Mouse (Mus musculus) NIH3T3 (cell line): Measurements from ENCODE around the gene Tpst1.
A peak's percentile ranks its signal among the peaks of the same experiment; 100 is the strongest.

ENCODE experiments used
- DNase-seq: peaks from one replicate; pipeline ENCODE4 v3.0.0-alpha.2; 2012; ENCODE audit warnings: low read depth

Gene Tpst1

DNA sequence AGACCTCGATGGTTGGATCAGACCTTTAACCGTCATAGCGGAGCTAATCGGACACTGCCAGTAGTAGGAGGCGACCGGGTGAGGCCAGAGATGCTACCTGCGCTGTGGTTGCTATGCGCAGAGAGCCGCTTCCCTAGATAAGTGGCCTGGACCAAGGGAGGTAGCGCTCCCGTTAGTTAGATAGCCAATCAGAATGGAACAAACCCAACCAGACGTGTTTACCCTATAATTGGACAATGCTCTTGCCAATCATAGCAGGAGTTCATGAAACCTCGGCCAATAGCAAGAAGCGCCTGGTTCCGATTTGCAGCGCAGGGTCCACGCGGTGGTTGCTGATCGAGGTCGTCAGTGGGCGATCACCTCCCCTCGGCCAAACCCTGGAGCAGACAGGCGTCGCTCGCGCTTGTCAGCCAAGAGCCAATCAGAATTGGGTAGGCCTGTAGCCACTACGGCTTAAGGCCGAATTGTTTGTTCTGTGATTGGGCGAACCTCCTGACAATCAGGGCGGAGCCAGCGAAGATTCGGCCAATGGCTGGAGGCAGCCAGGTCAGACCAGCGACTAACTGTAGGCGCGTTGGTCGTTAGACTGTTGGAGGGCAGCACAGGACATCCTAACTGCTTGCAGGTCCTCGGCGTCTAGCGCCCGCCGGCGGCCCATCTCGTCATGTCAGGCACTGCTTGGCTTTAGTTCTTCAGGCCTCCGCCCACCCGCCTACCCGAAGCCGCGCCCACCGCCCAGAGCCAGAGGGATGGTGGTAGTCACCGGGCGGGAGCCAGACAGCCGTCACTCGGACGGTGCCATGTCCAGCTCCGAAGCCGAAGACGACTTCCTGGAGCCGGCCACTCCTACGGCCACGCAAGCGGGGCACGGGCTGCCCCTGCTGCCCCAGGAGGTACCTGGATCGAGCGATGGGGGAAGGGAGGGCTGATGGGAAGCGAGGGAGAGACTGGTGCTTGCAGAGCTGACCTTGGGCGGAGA, 71.5 kb downstream of the Tpst1 start, which contains the start of gene Kctd7:
Gene Kctd7, plus strand, starts transcription at position 528 of the 979 bp plus-strand sequence.
- peak; percentile 95 for DNase-seq

DNA sequence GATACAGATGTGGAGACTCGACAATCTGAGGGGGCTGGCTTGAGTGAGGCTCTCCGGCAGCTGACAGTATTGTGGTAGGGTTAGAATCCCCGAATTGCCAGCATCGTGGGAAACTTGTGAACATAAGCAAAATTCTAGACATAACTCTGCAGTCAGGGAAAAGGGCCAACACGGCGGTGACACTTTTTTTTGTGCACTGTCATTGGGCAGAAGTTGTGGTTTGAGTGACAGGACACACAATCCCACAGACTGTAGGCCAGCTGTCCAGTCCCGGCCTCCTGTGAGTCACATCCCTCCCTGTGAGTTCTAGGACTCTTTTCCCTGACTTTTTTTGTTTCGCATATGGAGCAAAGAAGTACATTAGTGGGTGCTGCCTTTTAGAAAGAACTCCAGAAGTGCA, 72.8 kb downstream of the Tpst1 start:
- peak; percentile 40 for DNase-seq

DNA sequence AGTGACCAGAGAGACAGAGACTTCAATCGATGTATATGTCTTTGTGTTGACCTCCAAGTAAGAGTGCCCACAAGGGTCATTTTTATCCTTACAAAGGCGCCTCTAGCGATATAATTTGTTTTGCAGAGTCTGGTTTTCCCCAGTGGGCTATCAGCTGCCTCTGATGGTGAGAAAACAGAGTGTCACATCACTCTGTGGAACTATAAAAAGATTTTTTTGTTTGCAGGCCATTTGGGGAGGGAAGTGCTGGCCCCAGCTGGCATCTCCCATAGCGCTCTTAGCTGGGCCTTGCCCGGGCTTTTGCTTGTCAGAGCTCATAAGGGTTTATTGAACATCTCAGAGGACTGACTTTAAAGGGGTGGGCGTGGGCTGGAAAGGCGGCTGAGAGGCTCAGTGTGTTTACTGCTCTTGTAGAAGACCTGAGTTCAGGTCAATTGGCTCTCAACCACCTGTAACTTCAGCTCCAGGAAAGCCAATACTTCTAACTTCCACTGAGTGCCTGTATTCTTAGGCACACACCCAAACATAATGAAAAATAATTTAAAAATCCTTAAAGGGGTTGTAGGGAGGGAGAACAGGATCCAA, 76.7 kb downstream of the Tpst1 start:
- no peak for DNase-seq

DNA sequence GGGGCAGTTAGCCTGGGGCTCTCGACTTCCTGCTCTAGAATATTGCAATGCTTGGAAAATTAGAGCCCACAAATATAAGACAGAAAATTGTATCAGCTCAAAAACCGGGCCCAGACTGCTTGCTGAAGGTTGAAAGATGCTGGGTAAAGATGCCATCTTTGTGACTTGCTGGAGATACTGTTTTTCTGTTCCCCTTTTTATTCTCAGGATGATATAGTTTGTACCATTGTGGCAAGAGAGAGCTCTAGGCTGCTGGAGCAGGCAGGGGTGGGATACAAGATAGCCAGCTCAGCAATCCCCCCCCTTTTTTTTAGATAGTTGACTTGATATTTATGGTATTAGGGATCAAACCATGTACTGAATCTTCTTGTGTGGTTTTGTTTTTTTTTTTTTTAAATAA, 81.2 kb downstream of the Tpst1 start:
- no peak for DNase-seq

DNA sequence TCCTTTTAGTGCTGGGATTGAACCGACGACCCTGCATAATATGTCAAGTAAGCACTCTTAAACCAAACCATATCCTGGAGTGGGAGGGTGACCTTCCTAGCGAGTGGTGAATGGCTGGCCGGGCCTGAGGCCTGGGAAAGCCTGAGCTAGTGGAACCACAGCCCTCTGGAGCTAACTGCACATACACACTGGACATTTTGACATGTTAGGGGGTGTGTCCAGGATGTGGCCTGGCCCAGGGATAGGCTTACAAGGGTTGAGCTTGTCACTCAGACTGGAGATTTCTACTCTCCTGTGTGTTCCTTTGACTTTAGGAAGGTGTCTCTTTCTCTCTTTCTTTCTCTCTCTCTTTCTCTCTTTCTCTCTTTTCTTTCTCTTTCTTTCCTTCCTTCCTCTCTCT, 85.4 kb downstream of the Tpst1 start:
- no peak for DNase-seq

DNA sequence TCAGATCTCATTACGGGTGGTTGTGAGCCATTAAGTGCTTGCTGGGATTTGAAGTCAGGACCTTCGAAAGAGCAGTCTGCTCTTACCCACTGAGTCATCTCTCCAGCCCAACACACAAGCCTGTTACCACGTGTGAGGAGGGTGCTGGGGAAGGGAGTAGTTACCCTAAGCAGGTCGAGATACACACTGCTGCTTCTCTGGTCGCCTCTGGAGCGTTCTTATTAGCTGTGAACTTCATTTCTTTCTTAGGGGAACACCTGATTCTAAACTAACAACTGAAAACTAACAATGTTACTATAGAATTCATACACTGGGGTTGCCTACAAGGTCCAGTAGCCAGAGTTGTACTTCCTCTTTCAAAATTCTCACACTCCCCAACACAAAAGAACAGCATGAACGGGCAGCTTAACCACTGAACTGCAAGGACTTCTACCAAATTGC, 86.7 kb downstream of the Tpst1 start:
- peak; percentile 50 for DNase-seq

DNA sequence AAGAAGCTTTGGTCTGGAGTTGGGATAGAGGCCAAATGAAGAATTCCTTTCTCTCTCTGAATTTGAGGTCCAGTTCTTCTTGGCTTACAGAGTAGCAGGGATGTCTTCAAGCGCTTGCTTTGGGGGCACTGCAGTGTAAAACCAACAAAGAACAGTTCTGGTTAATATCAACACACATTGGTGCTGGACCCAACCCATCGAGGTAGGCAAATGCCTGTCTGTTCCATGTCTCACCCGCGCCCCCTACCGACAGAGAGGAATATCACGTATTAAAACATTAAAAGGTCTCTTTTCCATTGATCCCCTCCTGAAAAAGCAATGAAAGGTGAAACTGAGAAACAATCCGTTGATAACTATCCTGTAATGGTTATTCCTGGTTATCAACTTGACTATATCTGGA, 90.5 kb downstream of the Tpst1 start:
- peak; percentile 93 for DNase-seq

DNA sequence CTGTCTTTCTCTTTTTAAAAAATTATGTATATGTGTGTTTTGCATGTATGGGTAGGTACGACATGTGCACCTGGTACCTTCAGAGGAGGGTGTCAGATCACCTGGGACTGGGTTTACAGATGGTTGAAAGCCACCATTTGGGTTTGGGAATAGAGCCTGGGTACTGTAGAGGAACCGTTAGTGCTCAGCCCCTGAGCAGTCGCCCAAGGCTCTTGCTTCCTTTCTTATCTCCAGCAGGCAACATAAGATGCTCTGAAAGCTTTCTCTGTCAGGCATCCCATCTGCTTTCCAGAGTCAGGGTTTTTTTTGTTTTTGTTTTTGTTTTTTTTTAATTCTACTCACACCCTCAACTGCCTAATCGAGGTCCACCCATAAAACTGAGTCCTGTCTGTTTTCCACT, 92.1 kb downstream of the Tpst1 start:
- DNase-seq, result no peak

DNA sequence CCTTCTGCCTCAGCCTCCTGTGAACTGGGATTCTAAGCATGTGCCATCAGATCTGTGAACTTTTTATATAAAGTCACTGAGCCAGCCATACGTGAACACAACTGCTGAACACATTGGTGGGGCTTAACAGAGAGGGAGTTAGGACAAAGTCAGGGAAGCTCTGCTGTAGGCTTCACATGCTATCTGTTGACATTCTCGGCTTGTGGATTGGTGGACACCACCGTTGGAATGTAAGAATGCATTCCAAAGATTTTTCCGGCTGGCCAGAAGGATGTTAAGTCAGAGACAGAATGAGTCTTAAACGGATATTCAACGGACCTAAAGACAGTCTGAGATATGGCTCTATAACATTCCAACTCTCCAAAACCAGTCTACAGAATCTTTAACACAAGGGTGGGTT, 96.0 kb downstream of the Tpst1 start:
- DNase-seq, result no peak

DNA sequence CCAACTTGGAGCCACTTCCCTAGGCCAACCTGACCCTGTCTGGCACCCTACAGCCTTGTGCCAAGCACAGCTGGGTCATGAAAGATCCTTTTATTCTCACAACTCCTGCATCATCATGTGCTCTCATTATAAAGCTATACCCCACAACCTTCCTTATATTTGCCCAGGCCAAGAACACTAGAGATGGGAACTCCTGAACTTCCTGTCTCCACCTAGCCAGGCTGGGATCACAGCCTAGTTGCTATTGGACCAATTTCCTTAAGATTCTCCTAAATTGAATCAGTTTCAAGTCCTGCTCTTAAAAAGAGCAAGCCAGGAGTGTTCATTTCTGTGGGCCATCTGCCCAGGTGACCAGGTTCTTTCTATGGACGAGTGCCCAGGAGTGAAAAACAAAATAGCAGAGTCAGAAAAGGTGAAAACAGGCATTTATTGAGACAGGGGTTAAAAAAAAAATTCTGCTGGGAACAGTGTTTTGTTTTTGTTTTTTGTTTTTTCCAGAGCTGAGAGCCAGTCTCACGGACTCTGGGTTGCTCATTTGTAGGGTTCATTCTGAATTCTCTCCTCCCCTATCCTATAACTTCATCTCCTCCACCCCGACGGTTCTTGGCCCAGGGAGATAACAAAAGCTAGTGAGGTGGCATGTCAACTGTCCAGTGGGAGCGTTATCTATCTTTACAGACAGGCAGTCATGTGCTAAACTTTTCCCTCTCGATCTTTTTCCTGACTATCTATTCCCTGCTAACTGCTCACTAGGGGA, 97.7 kb downstream of the Tpst1 start:
- DNase-seq, result no peak

DNA sequence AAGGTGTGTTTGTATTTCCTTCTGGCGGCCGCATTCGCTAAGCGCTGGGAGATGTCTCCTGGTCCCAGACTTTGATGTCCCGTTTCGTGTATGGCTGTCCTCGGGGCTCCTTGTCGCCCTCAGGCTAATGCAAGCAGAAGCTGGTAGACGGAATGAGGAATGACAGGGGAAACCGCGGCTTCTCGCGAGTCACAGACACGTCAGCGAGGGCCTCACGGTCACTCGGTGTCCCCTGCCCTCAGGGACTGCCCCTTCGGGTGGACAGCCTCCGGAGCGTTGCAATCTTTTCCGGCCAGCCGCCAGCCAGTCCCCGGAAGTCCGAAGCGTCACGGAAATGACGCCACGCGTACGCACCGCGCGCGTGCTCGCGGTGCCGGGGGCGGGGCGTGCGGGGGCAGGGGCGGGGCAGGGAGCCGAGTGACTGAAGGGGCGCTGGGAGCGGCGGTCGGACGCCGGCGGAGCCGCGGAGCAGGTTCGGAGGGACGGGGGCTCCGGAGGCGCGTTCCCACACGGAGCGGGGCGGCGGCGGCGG, 98.4 kb downstream of the Tpst1 start, which contains the start of gene Rabgef1:
Gene Rabgef1, plus strand, starts transcription at position 376 of the 532 bp plus-strand sequence.
- DNase-seq, result peak; percentile 94

DNA sequence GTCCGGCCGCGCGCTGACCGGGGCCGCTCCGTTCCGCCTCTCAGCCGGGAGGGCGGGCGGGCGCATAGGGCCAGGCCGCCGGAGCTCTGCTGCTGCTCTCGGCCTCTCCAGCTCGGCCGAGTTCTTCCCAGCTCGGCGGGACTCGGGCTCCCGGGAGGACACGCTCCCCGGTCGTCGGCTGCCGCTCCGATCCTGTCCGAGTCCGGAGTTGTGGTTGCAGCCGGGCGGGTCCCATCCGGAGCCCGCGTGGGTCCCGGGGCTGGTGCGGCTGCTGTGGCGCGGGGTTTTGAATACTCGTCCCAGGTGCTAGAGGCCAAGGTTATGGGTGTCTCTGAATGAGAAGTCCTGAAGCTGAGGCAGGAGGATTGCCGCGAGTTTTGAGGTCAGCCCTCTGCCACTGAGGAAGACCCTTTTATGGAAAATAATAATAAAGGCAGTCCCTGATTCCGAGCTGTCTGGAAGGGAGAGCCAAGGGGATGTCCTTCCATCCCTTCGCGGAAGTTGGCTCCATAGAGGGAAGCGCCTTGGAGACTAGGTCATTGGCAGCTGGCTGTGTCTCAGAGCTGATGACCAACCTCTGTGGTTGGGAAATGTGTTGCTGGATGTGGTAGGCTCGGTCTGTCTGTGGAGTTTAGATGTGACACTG, 99.0 kb downstream of the Tpst1 start:
- DNase-seq, result peak; percentile 72

DNA sequence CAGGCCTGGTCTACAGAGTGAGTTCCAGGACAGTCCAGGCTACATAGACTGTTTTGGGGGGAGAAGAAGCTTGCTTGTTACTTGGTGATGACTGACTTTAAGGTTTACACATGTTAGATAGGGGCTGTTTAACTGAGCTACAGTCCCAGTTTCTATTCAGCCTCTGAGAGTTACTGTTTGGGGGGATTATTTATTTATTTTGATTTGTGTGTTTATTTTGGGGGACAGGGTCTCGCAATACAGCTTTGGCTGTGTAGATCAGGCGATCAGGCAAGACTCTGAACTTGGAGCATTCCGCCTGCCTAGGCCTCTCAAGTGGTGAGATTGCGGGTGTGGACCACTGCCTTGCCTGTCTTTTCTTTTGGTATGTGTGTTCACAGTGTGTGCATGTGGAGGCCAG, 99.9 kb downstream of the Tpst1 start:
- DNase-seq, result no peak

DNA sequence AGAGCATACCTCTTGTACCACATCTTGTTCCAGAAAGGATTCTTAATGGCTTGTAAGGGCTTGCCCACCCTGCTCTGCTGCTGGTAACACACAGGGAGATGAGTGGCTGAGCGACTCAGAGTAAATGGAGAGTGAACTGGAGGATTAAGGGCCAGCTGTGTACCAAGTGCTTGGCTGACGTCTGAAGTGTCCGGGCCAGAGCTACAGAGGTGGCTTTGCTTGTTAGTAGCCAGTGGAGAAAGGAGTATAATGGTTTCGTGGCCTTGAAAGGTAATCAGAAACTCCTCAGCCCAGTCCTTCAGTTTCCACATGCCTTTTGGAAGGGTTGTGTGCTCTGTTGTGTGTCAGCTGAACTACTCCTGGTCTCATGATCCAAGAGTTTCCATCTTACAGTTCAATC, 104.7 kb downstream of the Tpst1 start:
- DNase-seq, result no peak

DNA sequence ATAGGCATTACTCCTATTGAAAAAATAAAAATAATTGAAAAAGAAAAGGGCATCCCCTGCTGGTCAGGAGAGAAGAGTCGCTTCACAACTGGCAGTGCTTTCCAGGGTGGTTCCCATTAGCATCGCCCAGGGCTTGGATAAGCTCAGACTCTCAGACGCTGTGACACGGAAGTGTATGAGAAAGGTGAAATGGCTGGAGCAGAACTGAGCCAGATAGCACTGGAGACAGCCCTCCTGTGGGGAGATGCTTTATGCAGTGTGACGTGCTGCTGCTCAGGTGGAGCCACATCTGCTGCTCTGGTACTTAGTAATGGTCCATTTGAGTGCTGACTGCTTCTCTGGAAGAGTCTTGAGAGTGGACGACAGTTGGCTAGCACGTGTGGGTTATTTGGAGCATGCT, 107.2 kb downstream of the Tpst1 start:
- no peak for DNase-seq

DNA sequence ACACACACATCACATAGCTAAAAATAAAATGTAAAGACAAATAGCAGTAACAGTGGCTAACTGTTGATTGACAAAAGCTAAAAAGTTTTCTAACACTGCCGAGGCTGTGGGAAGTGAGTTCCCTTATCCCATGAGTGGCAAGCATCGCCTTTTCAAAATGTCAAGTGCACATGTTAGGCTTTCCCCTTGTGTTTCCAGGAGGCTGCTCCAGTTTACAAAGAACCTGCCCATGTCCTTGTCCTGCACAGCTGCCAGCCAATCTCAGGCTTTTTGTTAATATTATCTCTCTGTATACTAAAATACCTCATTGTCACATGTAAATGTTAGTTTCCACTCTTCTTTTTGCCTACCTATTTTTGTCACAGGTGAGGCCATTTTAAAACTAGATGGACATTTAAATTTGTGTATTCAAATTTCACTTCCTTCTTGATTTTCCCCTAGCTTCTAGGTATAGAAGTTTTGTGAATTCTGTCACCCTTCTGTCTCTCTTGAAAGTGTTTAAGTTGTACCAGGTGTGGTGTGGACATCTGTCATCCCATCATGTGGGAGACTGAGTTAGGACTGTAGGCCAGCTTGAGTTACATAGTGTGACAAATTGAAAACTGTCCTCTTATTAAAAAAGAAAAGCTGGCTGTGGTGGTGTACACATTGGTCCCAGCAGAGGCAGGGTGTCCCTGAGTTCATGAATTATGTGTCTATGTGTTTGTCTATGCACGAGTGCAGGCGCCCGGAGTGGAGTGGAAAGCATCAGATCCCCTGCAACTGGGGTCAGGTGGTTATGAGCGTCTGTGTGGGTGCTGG, 108.8 kb downstream of the Tpst1 start:
- DNase-seq, result no peak

DNA sequence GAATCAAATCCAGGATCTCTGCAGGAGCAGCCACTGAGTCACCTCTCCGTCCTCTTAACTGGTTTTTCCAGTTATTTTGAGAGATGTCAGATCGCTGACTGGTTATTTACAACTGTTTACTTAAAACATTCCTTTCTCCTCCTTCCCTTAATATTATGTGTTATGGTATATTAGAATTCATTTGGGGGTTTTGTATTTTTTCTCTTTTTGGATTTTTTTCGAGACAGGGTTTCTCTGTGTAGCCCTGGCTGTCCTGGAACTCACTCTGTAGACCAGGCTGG, 109.4 kb downstream of the Tpst1 start:
- peak; percentile 48 for DNase-seq

DNA sequence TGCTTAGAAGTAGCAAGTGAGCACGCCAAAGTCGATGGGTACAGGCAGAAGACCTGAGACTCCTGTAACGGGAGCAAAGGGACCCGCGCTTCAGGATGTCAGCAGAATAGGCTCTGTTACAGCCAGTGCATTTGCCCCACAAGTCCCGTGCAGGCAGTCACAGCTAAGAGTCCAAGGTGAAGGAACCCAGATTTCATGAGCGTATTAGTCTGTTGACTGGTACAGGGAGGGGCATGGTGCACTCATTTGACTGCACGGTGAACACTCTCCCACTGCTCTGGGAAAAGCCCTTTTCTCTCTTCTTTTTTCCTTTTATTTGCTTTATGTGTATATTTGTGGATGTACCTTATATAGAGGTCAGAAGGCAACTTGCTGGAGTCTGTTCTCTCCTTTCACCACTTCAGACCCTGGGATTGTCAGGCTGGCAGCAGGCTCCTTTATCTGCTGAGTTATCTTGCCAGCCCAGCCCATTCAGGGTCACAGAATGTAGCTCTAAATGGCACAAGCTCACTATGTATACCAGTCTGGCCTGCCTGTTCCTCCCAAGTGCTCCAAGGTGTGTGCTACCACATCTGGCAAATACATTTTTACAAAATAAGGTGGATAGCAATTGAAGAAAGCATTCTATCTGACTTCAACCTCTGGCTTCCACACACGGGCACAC, 111.2 kb downstream of the Tpst1 start:
- no peak for DNase-seq

DNA sequence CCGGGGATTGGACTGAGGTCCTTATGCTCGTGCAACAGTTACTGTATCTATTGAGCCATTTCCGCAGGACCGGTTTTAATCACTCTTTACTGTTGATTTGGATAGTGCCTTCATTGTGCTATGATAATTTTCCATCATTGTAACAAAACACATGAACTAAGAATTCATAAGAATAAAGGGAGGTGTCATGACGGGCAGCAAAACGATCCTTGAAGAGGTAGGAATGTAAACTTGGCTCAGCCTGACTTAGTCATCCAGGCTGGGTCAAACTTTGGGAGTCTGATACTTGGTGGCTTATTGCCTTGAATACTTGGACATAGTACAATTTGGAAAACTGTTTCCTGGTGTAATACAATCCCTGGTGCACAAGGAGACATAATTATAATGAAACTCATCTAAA, 112.2 kb downstream of the Tpst1 start:
- peak; percentile 67 for DNase-seq
